Mouse (Mus musculus): ENCODE measurements around the gene C130026I21Rik.
"Not testable (repeated sequence)": the region's sequence is repeated elsewhere in the genome, so short reads cannot be mapped to it uniquely, and the experiment has no call there.

DNA sequence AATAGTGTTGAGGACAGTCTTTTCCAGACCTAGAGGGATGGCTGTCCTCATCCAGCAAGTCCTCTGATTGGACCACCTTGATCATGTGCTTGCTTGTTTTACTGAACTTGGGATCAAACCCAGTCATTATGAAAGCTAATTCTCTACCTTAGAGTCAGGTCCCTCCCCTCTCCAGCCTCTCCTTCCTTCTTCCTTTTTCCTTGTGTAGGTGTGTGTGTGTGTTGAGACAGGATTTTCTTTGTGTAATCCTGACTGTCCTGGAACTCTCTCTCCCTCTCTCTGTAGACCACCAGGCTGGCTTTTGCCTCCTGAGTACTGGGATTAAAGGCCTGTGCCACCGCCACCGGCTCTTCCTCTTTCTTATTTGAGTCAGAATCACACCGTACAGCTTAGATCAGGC lies 313.6 kb downstream of the C130026I21Rik start:
- not testable (repeated sequence) for TF ChIP-seq CTCF (IDR thresholded peaks at IDR 0.05; ENCODE audit: borderline replicate concordance, insufficient read depth, low read depth, low read length); POLR2A (IDR thresholded peaks at IDR 0.05; ENCODE audit: borderline replicate concordance, insufficient read depth, low read length)
